Mouse (Mus musculus) CH12.LX (cell line): ENCODE data around the gene Hk2. TPM values are rescaled to one million over a fixed set of nuclear protein-coding genes. Genes with fewer than 3 reads are reported as not detected.

Source experiments
- DNase-seq: peaks from one replicate; pipeline ENCODE4 v3.0.0-alpha.2; 2013; ENCODE audit errors: extremely low read depth
- H3K27ac ChIP-seq: 2 replicates; pipeline ENCODE4 v1.5.1; 2012; ENCODE audit warnings: low read depth, mild to moderate bottlenecking, control low read depth, moderate library complexity; ENCODE audit not compliant: insufficient read depth
- H3K27me3 ChIP-seq: replicated peaks from 2 replicates; pipeline ENCODE3; 2012; ENCODE audit warnings: inconsistent platforms
- H3K36me3 ChIP-seq, 2 experiments: replicated peaks in 1 of 2; 2 replicates each; pipeline versions ENCODE3 to v1.6.1; 2012; ENCODE audit warnings: inconsistent platforms in 1 of 2, low read length in 1 of 2, mild to moderate bottlenecking in 1 of 2, mixed read lengths in 1 of 2, moderate library complexity in 1 of 2; ENCODE audit not compliant: control insufficient read depth in 1 of 2, insufficient read depth in 1 of 2
- H3K4me1 ChIP-seq, 2 experiments: 2 replicates each; pipeline ENCODE4 v1.6.1; 2012; ENCODE audit warnings: inconsistent platforms in 1 of 2, moderate library complexity in 1 of 2; ENCODE audit not compliant: insufficient read depth in 2 of 2, control insufficient read depth in 1 of 2
- H3K4me2 ChIP-seq: 2 replicates; pipeline ENCODE4 v1.6.1; 2012; ENCODE audit warnings: low read depth, mild to moderate bottlenecking, control low read depth; ENCODE audit not compliant: poor library complexity, insufficient read depth, severe bottlenecking
- H3K4me3 ChIP-seq, 3 experiments: fragments of 150-350 bp in 1 of 3; sonication (generic) in 1 of 3; replicated peaks in 1 of 3; 2 replicates each; pipeline versions ENCODE3 to v1.5.1; 2011 to 2012; ENCODE audit warnings: low read depth in 2 of 3, low read length in 2 of 3, mild to moderate bottlenecking in 2 of 3, moderate library complexity in 2 of 3, control low read depth in 1 of 3, improper control_type of control experiment in 1 of 3, inconsistent platforms in 1 of 3, mixed read lengths in 1 of 3; ENCODE audit not compliant: poor library complexity in 1 of 3
- H3K79me2 ChIP-seq: replicated peaks from 2 replicates; pipeline ENCODE4 v1.6.1; 2012; ENCODE audit warnings: mild to moderate bottlenecking, moderate library complexity; ENCODE audit not compliant: control insufficient read depth, poor library complexity, insufficient read depth, severe bottlenecking; ENCODE audit errors: extremely low read depth
- H3K9ac ChIP-seq: 2 replicates; pipeline ENCODE4 v1.6.1; 2012; ENCODE audit warnings: low read depth, mild to moderate bottlenecking, control low read depth, moderate library complexity; ENCODE audit not compliant: insufficient read depth
- H3K9me3 ChIP-seq: replicated peaks from 2 replicates; pipeline ENCODE3; 2012; ENCODE audit warnings: low read length, inconsistent platforms, mixed read lengths
- BHLHE40 ChIP-seq: IDR thresholded peaks from 2 replicates; pipeline ENCODE4 v1.6.1; 2011; ENCODE audit warnings: mild to moderate bottlenecking, low read depth, low read length, improper control_type of control experiment
- CHD1 ChIP-seq: IDR thresholded peaks from 2 replicates; pipeline ENCODE4 v1.6.1; 2012; ENCODE audit warnings: low read depth, low read length, improper control_type of control experiment, inconsistent platforms
- CHD2 ChIP-seq: IDR thresholded peaks from 2 replicates; pipeline ENCODE4 v1.6.1; 2011; ENCODE audit warnings: low read length, improper control_type of control experiment
- CTCF ChIP-seq, 2 experiments: IDR thresholded peaks in 1 of 2; conservative IDR thresholded peaks in 1 of 2; 2 replicates each; pipeline ENCODE4 v1.5.1; 2011 to 2012; ENCODE audit warnings: low read depth in 2 of 2, low read length in 2 of 2, improper control_type of control experiment in 1 of 2, inconsistent platforms in 1 of 2, mild to moderate bottlenecking in 1 of 2, moderate library complexity in 1 of 2
- EP300 ChIP-seq: IDR thresholded peaks from 2 replicates; pipeline ENCODE4 v1.6.1; 2011; ENCODE audit warnings: low read length, improper control_type of control experiment
- ETS1 ChIP-seq: conservative IDR thresholded peaks from 2 replicates; pipeline ENCODE4 v1.6.1; 2012; ENCODE audit warnings: low read depth, mild to moderate bottlenecking, inconsistent platforms, low read length, improper control_type of control experiment, moderate library complexity
- GABPA ChIP-seq: IDR thresholded peaks from 2 replicates; pipeline ENCODE4 v1.6.1; 2012; ENCODE audit warnings: low read depth, low read length, improper control_type of control experiment, inconsistent platforms; ENCODE audit not compliant: insufficient replicate concordance
- IRF4 ChIP-seq: IDR thresholded peaks from 2 replicates; pipeline ENCODE4 v1.6.1; 2014; ENCODE audit warnings: low read depth, mild to moderate bottlenecking, inconsistent platforms, low read length, improper control_type of control experiment
- JUN ChIP-seq: IDR thresholded peaks from 2 replicates; pipeline ENCODE4 v1.6.1; 2011; ENCODE audit warnings: low read depth, mild to moderate bottlenecking, low read length, improper control_type of control experiment, moderate library complexity; ENCODE audit not compliant: insufficient read depth
- KAT2A ChIP-seq: IDR thresholded peaks from 2 replicates; pipeline ENCODE4 v1.6.1; 2012; ENCODE audit warnings: low read length, improper control_type of control experiment, inconsistent platforms; ENCODE audit not compliant: insufficient replicate concordance
- MAX ChIP-seq: IDR thresholded peaks from 2 replicates; pipeline ENCODE4 v1.6.1; 2011; ENCODE audit warnings: low read length, improper control_type of control experiment
- MEF2A ChIP-seq: IDR thresholded peaks from 2 replicates; pipeline ENCODE4 v1.6.1; 2014; ENCODE audit warnings: low read depth, mild to moderate bottlenecking, inconsistent platforms, low read length, improper control_type of control experiment, borderline replicate concordance
- MXI1 ChIP-seq: IDR thresholded peaks from 2 replicates; pipeline ENCODE4 v1.6.1; 2011; ENCODE audit warnings: mild to moderate bottlenecking, low read depth, low read length, improper control_type of control experiment
- NELFE ChIP-seq: IDR thresholded peaks from 2 replicates; pipeline ENCODE4 v1.6.1; 2011; ENCODE audit warnings: low read depth, low read length, improper control_type of control experiment
- NRF1 ChIP-seq: IDR thresholded peaks from 2 replicates; pipeline ENCODE4 v1.6.1; 2014; ENCODE audit warnings: low read depth, mild to moderate bottlenecking, inconsistent platforms, low read length, improper control_type of control experiment, moderate library complexity
- POLR2A ChIP-seq: IDR thresholded peaks from 2 replicates; pipeline ENCODE4 v1.6.1; 2011; ENCODE audit warnings: low read depth, mild to moderate bottlenecking, improper control_type of control experiment, low read length
- POLR2AphosphoS2 ChIP-seq: IDR thresholded peaks from 2 replicates; pipeline ENCODE4 v1.6.1; 2011; ENCODE audit warnings: low read depth, low read length, improper control_type of control experiment
- RCOR1 ChIP-seq: conservative IDR thresholded peaks from 2 replicates; pipeline ENCODE4 v1.6.1; 2012; ENCODE audit warnings: low read depth, mild to moderate bottlenecking, inconsistent platforms, low read length, improper control_type of control experiment
- SIN3A ChIP-seq: IDR thresholded peaks from 2 replicates; pipeline ENCODE4 v1.6.1; 2012; ENCODE audit warnings: low read length, improper control_type of control experiment, inconsistent platforms
- SMC3 ChIP-seq: IDR thresholded peaks from 2 replicates; pipeline ENCODE4 v1.6.1; 2011; ENCODE audit warnings: low read depth, low read length, improper control_type of control experiment
- USF1 ChIP-seq: IDR thresholded peaks from 2 replicates; pipeline ENCODE4 v1.6.1; 2014; ENCODE audit warnings: low read depth, mild to moderate bottlenecking, inconsistent platforms, low read length, improper control_type of control experiment
- USF2 ChIP-seq: conservative IDR thresholded peaks from 2 replicates; pipeline ENCODE4 v1.6.1; 2011; ENCODE audit warnings: low read depth, low read length, improper control_type of control experiment
- dilution Hi-C: fragments of 300-500 bp; cut with MboI; formaldehyde crosslinking; loops from 2 replicates; pipeline ENCODE4 v1.14.3; 2020; ENCODE audit warnings: low sequenced_read_pairs; ENCODE audit not compliant: extremely low pct_unique_long_range_greater_than_20kb, extremely low pct_ligation_motif_present
- in situ Hi-C: fragments of 300-500 bp; cut with MboI; formaldehyde crosslinking; loops from 3 replicates; pipeline ENCODE4 v1.14.3; 2019; ENCODE audit warnings: low sequenced_read_pairs, low pct_ligation_motif_present, low pct_unique_long_range_greater_than_20kb, mixed read lengths
- polyA plus RNA-seq: library from polyadenylated mRNA; unstranded; fragments of >175 nt; gene quantifications from 2 replicates; pipeline ENCODE4 v1.2.1, GENCODE M21; 2012; ENCODE audit warnings: low read depth; ENCODE audit not compliant: insufficient read length
- total RNA-seq, 2 experiments: library from RNA; depleted of rRNA; stranded (reverse); fragments of 300-350 nt in 1 of 2; fragments of >200 nt in 1 of 2; gene quantifications; 2 replicates each; pipeline ENCODE4 v1.2.3; 2012 to 2014

Hk2 gene
- total and polyA plus RNA-seq, 3 experiments = 64.2 to 149 (median 75.3) TPM

DNA sequence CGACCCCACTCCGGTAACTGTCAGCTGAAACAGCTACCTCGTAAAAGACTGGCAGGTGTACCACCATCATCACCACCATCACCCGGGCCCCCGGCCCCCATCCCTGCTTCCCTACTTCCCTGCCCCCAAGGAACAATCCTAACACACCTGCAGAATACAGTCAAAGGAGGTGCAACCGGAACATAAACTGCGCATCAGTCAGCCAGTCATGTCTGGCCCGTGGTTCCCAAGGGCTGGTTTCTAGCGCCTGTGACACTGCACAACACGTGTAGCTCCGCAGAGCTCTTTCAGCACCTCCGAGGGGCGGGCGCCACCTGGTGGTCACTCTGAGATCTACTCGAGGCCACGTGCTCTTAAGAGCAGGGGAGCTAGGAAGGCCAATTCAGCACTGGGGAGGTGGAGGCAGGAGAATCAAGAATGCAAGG, 71.6 kb downstream of the Hk2 start (continued):
- peak; percentile 57 for TF ChIP-seq USF2
- 0 out of 2 replicates have a peak, but pooled peaks have one; percentile 17 for TF ChIP-seq POLR2A
- no peak for TF ChIP-seq CHD2
- TF ChIP-seq MAX = peak; percentile 99
- TF ChIP-seq JUN = no peak
- no peak for TF ChIP-seq GABPA
- 0 out of 2 replicates have a peak, but pooled peaks have one; percentile 22 for TF ChIP-seq IRF4
- TF ChIP-seq NRF1 = 0 out of 2 replicates have a peak, but pooled peaks have one; percentile 13

DNA sequence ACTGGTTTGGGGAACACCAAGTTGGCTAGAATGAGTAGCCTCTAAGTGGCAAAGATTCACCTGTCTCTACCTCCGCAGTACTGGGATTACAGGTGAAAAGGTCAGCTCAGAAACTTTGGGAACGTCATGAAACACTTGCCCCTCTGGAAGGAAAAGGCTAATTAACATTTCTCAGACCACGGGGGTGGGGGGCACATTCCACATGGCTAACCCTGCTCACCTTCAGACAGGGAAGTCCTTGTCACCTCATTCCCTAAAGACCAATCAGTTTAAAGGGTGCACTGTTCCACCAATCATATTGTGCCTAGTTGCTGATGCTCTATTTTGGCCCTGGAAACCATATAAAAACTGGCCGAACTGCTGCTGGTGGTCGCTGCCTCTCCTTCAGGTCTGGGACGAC, 73.0 kb downstream of the Hk2 start:
- no peak for DNase-seq
- no peak overlapping the region for H3K4me3 ChIP-seq
- in situ Hi-C loops (loop anchor here (25.0 kb wide), 1 partner anchor 739 kb away; the partner anchor contains the start of gene Mrpl19), dilution Hi-C loops (no loop called here)
- no peaks in the 10 kb centered on the region for H3K79me2 ChIP-seq
- peaks cover 3% of the 10 kb centered on the region for H3K9me3 ChIP-seq
- TF ChIP-seq NELFE (no peak), EP300 (no peak), MAX (no peak), ETS1 (no peak), JUN (no peak), POLR2A (no peak), MEF2A (no peak), CHD1 (no peak), SMC3 (no peak), IRF4 (no peak)
- no peaks in the 10 kb centered on the region for H3K36me3 ChIP-seq
- peaks cover 0 to 27% of the 10 kb centered on the region in 2 experiments; a peak in 2 of 4 replicates for H3K4me1 ChIP-seq
- H3K27me3 ChIP-seq = no peaks in the 10 kb centered on the region
- H3K4me2 ChIP-seq = no peak overlapping the region
- H3K9ac ChIP-seq = no peak overlapping the region
- H3K27ac ChIP-seq = no peak overlapping the region

DNA sequence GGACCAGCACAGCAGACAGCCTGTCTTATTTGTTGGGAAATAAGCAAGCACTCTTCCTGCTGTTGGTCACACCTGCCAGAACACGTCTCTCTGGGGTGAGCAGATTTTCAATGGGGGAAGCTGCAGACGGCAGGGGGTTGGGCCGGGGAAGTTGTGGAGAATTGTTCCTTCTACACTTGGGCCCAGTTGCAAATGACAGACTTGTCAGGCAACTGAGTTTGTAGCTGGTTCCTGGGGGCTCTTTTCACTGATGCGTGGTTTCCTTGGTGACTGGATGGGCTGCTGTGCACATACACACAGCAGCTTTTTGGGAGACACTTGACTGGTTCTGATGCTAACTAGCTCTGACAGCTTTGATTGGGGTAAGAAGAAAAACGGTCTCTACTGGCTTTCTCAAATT, 74.4 kb downstream of the Hk2 start:
- H3K4me2 ChIP-seq = no peak overlapping the region
- no peak for DNase-seq
- H3K9me3 ChIP-seq = peaks cover 3% of the 10 kb centered on the region
- peaks cover 0 to 27% of the 10 kb centered on the region in 2 experiments; a peak in 2 of 4 replicates for H3K4me1 ChIP-seq
- no peaks in the 10 kb centered on the region for H3K27me3 ChIP-seq
- H3K36me3 ChIP-seq = no peaks in the 10 kb centered on the region
- H3K79me2 ChIP-seq = no peaks in the 10 kb centered on the region
- dilution Hi-C loops (no loop called here), in situ Hi-C loops (loop anchor here (25.0 kb wide), 1 partner anchor 738 kb away; the partner anchor contains the start of gene Mrpl19)
- no peak overlapping the region for H3K9ac ChIP-seq
- no peak for TF ChIP-seq SIN3A
- no peak for TF ChIP-seq EP300
- no peak for TF ChIP-seq POLR2AphosphoS2
- TF ChIP-seq KAT2A = no peak
- no peak for TF ChIP-seq BHLHE40
- no peak for TF ChIP-seq RCOR1
- no peak for TF ChIP-seq USF1
- TF ChIP-seq CTCF (conservative IDR thresholded peaks at IDR 0.05 in 1 of 2, IDR thresholded peaks at IDR 0.05 in 1 of 2; ENCODE audit: low read depth in 2 of 2, low read length in 2 of 2) = no peak
- TF ChIP-seq IRF4 = no peak
- no peak for TF ChIP-seq MXI1
- no peak for TF ChIP-seq SMC3
- H3K4me3 ChIP-seq = no peak overlapping the region
- H3K27ac ChIP-seq = no peak overlapping the region
